Mouse (Mus musculus): ENCODE measurements around the gene Snx33.
"Not testable (repeated sequence)": the region's sequence is repeated elsewhere in the genome, so short reads cannot be mapped to it uniquely, and the experiment has no call there.

Snx33 gene

DNA sequence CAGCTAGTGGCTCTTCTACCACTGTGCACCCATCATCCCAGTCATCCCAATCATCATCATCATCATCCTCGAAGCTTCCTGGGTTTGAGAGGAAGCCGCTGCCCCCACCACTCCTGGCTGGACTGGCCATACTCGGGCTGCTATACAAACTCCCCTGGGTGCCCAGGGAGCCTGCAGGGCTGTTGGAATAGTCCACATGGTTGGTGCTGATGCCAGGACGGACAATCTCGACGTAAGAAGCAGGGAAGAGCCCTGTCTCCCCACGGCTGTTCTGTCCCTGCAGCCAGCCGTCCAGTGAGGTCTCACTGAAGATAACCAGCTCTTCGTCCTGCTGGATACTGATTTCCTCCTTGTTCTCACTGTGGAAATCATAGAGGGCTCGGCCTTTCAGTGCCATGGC lies 1.8 kb downstream of the Snx33 start:
- DNase-seq (ENCODE audit: extremely low read depth, insufficient read length, low spot score), result no peak

- no peak for DNase-seq (ENCODE audit: extremely low read depth, insufficient read length, low spot score)
Observed at GRCm38 (mm10) chr9:56926025-56926360, 2.2 kb downstream of the Snx33 start.

- DNase-seq (ENCODE audit: extremely low read depth, insufficient read length, low spot score), result no peak
Observed at GRCm38 (mm10) chr9:56925291-56926024, 2.7 kb downstream of the Snx33 start.

GRCm38 (mm10) chr9:56924651-56925027 lies 3.5 kb downstream of the Snx33 start:
- peak; percentile 82 for DNase-seq (ENCODE audit: extremely low read depth, insufficient read length, low spot score)

DNA sequence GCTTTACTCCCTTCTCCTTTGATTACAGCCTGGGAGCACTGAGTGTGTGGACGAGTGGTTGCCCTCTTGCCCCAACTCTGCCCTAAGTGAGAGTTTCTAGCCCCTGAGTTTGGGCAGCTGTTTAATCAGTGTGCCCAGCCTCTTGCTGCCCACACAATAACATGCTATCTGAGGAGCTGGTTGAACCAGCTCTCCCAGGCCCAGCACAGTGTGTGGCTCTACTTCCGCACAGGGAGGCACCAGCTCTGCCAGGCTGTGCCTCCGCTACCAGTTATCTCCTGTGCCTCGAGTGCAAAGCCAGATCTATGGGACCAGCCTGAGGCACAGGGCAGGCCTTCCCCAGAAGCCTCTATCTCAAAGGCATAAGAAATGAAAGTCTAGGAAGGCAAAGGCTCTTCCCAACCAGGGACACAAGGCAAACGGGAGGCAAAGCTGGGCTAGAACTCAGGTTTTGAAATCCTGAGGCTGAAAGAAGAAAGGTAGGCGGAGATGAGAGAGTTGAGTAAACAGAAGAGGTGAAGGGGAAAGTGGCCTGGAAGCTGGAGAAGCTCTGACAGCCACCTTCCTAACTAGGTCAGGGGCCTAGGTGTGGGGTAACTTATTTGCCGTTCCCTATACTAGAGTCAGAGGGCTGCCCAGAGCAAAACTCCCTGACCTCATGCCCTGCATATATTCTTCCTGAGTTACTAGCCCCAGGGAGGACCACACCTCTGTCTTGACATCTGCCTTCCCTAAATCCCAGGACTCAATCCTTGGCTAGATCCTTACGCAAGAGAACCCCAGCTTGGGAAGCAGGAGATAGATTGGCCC lies 4.1 kb downstream of the Snx33 start:
- no peak for DNase-seq (ENCODE audit: extremely low read depth, insufficient read length, low spot score)

GRCm38 (mm10) chr9:56922746-56923145 lies 5.4 kb downstream of the Snx33 start:
- no peak for DNase-seq (ENCODE audit: extremely low read depth, insufficient read length, low spot score)

GRCm38 (mm10) chr9:56918466-56918865 lies 9.7 kb downstream of the Snx33 start:
- no peak for DNase-seq (ENCODE audit: extremely low read depth, insufficient read length, low spot score)

DNA sequence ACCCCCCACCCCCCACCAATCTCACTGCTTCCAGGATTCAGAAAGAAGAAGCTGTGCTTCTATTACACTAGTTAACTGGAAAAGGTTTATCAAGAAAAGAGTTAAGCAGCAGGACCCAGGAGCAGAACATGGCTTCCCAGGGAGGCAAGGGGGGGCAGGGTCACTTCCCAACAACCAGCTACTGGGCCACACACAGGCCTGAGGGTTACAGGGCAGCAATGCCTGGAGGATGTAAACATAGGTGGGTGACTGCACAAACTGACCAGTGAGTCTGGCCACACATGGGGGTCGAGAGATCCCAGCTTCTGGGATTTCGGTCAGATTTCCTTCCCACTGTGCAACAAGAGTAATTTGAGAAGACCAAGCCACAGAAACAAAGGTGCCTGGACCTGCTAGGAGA lies 11.0 kb downstream of the Snx33 start:
- no peak for DNase-seq (ENCODE audit: extremely low read depth, insufficient read length, low spot score)

- DNase-seq (ENCODE audit: extremely low read depth, insufficient read length, low spot score), result no peak
Observed at GRCm38 (mm10) chr9:56915695-56916410, 12.3 kb downstream of the Snx33 start.

- DNase-seq (ENCODE audit: extremely low read depth, insufficient read length, low spot score), result no peak
Observed at GRCm38 (mm10) chr9:56915116-56915515, 13.1 kb downstream of the Snx33 start.

DNA sequence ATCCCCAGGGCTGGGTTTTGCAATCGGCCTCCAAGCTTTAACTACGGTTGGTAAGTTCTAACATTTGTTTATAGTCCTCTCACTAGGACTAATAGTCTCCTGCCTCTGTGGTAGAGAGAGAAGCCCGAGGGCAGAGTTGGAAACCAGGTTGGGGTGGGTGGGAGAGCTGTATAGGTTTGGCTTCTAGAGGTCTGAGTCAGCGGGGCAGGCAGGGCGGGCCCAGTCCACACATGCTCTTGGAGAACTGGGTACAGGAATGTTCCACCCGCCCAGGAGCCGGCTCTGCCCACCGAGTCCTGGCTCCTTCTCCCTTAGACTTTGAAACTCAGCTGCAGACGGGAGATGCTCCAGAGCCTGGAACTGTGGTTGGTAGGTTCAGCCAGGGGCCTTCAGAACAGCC lies 14.2 kb downstream of the Snx33 start:
- DNase-seq (ENCODE audit: extremely low read depth, insufficient read length, low spot score), result peak; percentile 76

DNA sequence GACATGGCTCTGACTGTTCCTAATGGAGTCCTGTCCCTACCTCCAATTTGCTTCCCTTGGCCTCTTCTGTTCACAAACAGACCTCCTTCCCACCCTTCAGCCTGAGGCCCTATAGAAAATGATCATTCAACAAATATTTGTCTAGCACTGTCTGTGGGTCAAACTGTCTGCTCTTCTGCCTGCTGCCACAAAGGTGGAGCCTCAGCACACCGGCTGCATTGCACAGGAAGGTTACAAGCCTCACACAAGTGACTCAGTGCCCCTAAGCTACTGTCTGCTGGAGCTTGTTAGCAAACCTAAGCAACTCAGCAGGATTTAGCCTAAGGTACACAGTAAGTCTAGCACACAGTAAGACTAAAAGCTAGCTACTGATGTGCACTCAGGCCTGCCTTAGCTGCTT lies 17.2 kb downstream of the Snx33 start:
- no peak for DNase-seq (ENCODE audit: extremely low read depth, insufficient read length, low spot score)

- DNase-seq (ENCODE audit: extremely low read depth, insufficient read length, low spot score), result not testable (repeated sequence)
Observed at GRCm38 (mm10) chr9:56909991-56910390, 18.2 kb downstream of the Snx33 start.

GRCm38 (mm10) chr9:56907549-56907948 lies 20.6 kb downstream of the Snx33 start:
- DNase-seq (ENCODE audit: extremely low read depth, insufficient read length, low spot score), result peak; percentile 79

GRCm38 (mm10) chr9:56903662-56904061 lies 24.5 kb downstream of the Snx33 start:
- DNase-seq (ENCODE audit: extremely low read depth, insufficient read length, low spot score), result no peak

DNA sequence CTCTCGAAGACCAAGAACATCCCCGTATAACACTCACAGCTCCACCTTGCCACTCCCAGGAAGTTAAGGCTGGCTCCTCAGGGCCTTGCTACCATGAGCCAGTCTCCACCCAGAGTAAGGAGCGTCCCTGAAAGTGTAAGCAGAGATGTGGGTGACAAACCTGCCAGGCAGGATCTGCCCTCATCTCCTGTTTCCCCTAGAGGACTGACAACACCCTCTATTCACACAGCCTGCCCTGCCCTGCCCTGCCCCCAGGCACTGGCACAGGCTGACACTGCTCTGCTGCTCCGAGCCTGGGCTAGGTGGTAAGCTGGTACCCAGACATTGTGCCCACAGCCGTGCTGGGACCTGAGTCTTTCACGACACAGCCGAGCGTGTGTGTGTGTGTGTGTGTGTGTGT lies 27.0 kb downstream of the Snx33 start:
- peak; percentile 55 for DNase-seq (ENCODE audit: extremely low read depth, insufficient read length, low spot score)

DNA sequence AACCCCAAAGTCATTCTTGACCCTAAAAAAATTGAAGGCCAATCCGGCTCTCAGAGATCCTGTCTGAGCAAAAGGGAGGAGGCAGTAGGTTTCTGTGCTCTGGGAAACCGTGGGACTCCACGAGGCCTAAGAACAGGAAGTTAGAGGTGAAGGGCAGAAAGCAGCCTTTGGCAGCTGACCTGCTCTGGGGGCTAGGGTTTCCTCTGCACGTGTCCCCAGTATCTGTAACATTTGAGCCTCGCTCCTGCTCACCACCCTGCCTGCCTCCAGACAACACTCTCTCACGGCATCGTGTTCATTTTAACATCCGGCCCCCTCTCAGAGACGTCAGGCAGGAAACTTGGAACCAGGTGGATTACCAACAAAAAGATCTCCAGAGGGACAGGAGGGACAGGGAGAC lies 27.6 kb downstream of the Snx33 start:
- DNase-seq (ENCODE audit: extremely low read depth, insufficient read length, low spot score), result no peak

GRCm38 (mm10) chr9:56900060-56900459 lies 28.1 kb downstream of the Snx33 start:
- DNase-seq (ENCODE audit: extremely low read depth, insufficient read length, low spot score), result no peak

- DNase-seq (ENCODE audit: extremely low read depth, insufficient read length, low spot score), result no peak
Observed at GRCm38 (mm10) chr9:56899409-56899808, 28.8 kb downstream of the Snx33 start.

DNA sequence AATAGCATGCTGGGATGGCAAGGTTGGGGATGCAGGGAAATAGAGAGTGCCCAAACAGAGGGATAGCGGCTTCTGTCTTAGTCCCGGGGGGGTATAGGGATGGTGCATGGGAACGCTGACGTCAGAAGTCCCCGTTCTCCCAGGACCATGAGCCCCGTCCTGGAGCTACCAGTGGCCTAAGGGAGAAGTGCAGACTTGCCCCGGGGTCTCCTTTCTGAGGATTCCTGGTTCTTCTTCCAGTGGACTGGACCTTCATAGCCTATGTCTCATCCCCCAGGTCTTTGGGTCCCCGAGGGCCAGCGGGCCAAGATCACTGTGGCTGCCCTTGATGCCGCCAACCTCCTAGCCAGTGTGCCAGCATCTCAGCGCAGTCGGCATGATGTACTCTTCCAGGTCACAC lies 31.4 kb downstream of the Snx33 start:
- DNase-seq (ENCODE audit: extremely low read depth, insufficient read length, low spot score), result no peak

- peak; percentile 44 for DNase-seq (ENCODE audit: extremely low read depth, insufficient read length, low spot score)
Observed at GRCm38 (mm10) chr9:56894006-56894405, 34.2 kb downstream of the Snx33 start.

DNA sequence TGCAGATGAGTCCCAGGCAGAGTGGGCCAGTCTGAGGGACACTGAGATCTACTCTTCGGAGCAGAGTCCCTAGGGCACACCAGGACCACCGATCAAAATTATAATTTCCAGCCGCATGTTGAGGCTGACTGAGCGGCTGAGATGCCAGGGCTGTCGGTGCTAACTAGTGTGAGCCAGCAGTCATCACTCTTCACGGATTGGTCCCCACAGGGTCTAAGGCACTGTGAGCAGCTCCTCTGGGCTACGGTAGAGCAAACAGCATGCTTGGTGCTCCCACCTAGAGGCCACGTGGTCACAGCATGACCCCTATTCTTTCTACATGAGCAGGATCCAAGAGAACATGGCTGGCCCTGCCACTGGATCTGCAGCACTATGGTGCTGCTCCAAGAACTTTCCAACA lies 34.9 kb downstream of the Snx33 start:
- no peak for DNase-seq (ENCODE audit: extremely low read depth, insufficient read length, low spot score)

Data from 3134 (cell line).